Mouse (Mus musculus): ENCODE data around the gene Uba52. TPM values are rescaled to one million over a fixed set of nuclear protein-coding genes. Genes with fewer than 3 reads are reported as not detected.

Gene Uba52
- polyA plus RNA-seq, 1 experiment from 2014 or later, result 920 TPM

- Histone ChIP-seq H3K4me2 (no peak overlapping the region), H3K36me3 (ENCODE audit: poor library complexity, severe bottlenecking) (peaks cover 9% of the 10 kb centered on the region; the same call in 1 of the 2 replicates), H3K4me3 (no peak overlapping the region), H3K27ac (no peak overlapping the region), H3K9me3 (replicated peaks) (no peaks in the 10 kb centered on the region), H3K4me1 (no peaks in the 10 kb centered on the region), H3K27me3 (no peaks in the 10 kb centered on the region), H3K9ac (no peak overlapping the region)
- ATAC-seq, result no peak
- 94% methylated on average over 4 of the region's 4 CpGs for WGBS
These were observed 41.9 kb downstream of the Uba52 start for GRCm38 (mm10) chr8:70468733-70469132.

- Histone ChIP-seq H3K9ac (no peak overlapping the region), H3K27ac (no peak overlapping the region), H3K9me3 (replicated peaks) (no peaks in the 10 kb centered on the region), H3K4me3 (no peak overlapping the region), H3K27me3 (no peaks in the 10 kb centered on the region), H3K4me2 (no peak overlapping the region), H3K4me1 (peaks cover 6% of the 10 kb centered on the region; the same call in 1 of the 2 replicates), H3K36me3 (ENCODE audit: poor library complexity, severe bottlenecking) (peaks cover 9% of the 10 kb centered on the region; the same call in 1 of the 2 replicates)
- no peak for ATAC-seq
- WGBS, result 94% methylated on average over 1 of the region's 1 CpGs
These were observed 42.7 kb downstream of the Uba52 start for GRCm38 (mm10) chr8:70467907-70468306.

- Histone ChIP-seq H3K27me3 (no peaks in the 10 kb centered on the region), H3K27ac (no peak overlapping the region), H3K4me3 (no peak overlapping the region), H3K36me3 (ENCODE audit: poor library complexity, severe bottlenecking) (peaks cover 9% of the 10 kb centered on the region; the same call in 1 of the 2 replicates), H3K4me1 (peaks cover 6% of the 10 kb centered on the region; the same call in 1 of the 2 replicates), H3K4me2 (no peak overlapping the region), H3K9ac (0 out of 2 replicates have a peak overlapping the region, but pooled peaks have one; percentile 8), H3K9me3 (replicated peaks) (no peaks in the 10 kb centered on the region)
- no peak for ATAC-seq
- 84% methylated on average over 5 of the region's 5 CpGs for WGBS
These were observed 43.3 kb downstream of the Uba52 start for GRCm38 (mm10) chr8:70467229-70467725.

- Histone ChIP-seq H3K27me3 (no peaks in the 10 kb centered on the region), H3K36me3 (ENCODE audit: poor library complexity, severe bottlenecking) (peaks cover 9% of the 10 kb centered on the region; the same call in 1 of the 2 replicates), H3K4me3 (no peak overlapping the region), H3K4me2 (no peak overlapping the region), H3K9me3 (replicated peaks) (no peaks in the 10 kb centered on the region), H3K27ac (no peak overlapping the region), H3K9ac (0 out of 2 replicates have a peak overlapping the region, but pooled peaks have one; percentile 8), H3K4me1 (peaks cover 6% of the 10 kb centered on the region; the same call in 1 of the 2 replicates)
- 81% methylated on average over 11 of the region's 11 CpGs for WGBS
- no peak for ATAC-seq
These were observed 43.8 kb downstream of the Uba52 start for GRCm38 (mm10) chr8:70466771-70467170.

- no peaks in the 10 kb centered on the region for H3K9me3 ChIP-seq (replicated peaks)
- ATAC-seq, result no peak
- no peak overlapping the region for H3K4me3 ChIP-seq
- H3K9ac ChIP-seq, result no peak overlapping the region
- no peaks in the 10 kb centered on the region for H3K27me3 ChIP-seq
- peaks cover 6% of the 10 kb centered on the region; the same call in 1 of the 2 replicates for H3K4me1 ChIP-seq
- H3K27ac ChIP-seq, result no peak overlapping the region
- 91% methylated on average over 4 of the region's 4 CpGs for WGBS
- H3K36me3 ChIP-seq (ENCODE audit: poor library complexity, severe bottlenecking), result peaks cover 9% of the 10 kb centered on the region; the same call in 1 of the 2 replicates
- no peak overlapping the region for H3K4me2 ChIP-seq
These were observed 44.3 kb downstream of the Uba52 start for GRCm38 (mm10) chr8:70466305-70466704.

- Histone ChIP-seq H3K4me2 (no peak overlapping the region), H3K4me1 (peaks cover 6% of the 10 kb centered on the region; the same call in 1 of the 2 replicates), H3K9me3 (replicated peaks) (no peaks in the 10 kb centered on the region), H3K27me3 (no peaks in the 10 kb centered on the region), H3K4me3 (no peak overlapping the region), H3K27ac (no peak overlapping the region), H3K36me3 (ENCODE audit: poor library complexity, severe bottlenecking) (peaks cover 7% of the 10 kb centered on the region; the same call in 1 of the 2 replicates), H3K9ac (no peak overlapping the region)
- ATAC-seq, result no peak
- 94% methylated on average over 4 of the region's 4 CpGs for WGBS
These were observed 44.9 kb downstream of the Uba52 start for GRCm38 (mm10) chr8:70465701-70466100.

GRCm38 (mm10) chr8:70464162-70464561 lies 46.4 kb downstream of the Uba52 start:
- Histone ChIP-seq H3K36me3 (ENCODE audit: poor library complexity, severe bottlenecking) (0 out of 2 replicates have a peak, but pooled peaks cover 10% of the 10 kb centered on the region), H3K9me3 (replicated peaks) (no peaks in the 10 kb centered on the region; the same call in 1 of the 2 replicates), H3K4me3 (no peak overlapping the region), H3K9ac (0 out of 2 replicates have a peak overlapping the region, but pooled peaks have one; percentile 6), H3K27ac (no peak overlapping the region), H3K4me1 (peaks cover 6% of the 10 kb centered on the region; the same call in 1 of the 2 replicates), H3K27me3 (no peaks in the 10 kb centered on the region), H3K4me2 (no peak overlapping the region)
- no peak for ATAC-seq
- 91% methylated on average over 6 of the region's 6 CpGs for WGBS

GRCm38 (mm10) chr8:70463306-70463705 lies 47.3 kb downstream of the Uba52 start:
- 63% methylated on average over 4 of the region's 4 CpGs for WGBS

GRCm38 (mm10) chr8:70462516-70462813 lies 48.1 kb downstream of the Uba52 start:
- 89% methylated on average over 8 of the region's 8 CpGs for WGBS
- Histone ChIP-seq H3K9ac (no peak overlapping the region), H3K9me3 (replicated peaks) (no peaks in the 10 kb centered on the region; the same call in 1 of the 2 replicates), H3K4me3 (no peak overlapping the region), H3K27ac (no peak overlapping the region), H3K4me1 (peaks cover 6% of the 10 kb centered on the region; the same call in 1 of the 2 replicates), H3K27me3 (no peaks in the 10 kb centered on the region), H3K4me2 (no peak overlapping the region), H3K36me3 (ENCODE audit: poor library complexity, severe bottlenecking) (0 out of 2 replicates have a peak, but pooled peaks cover 10% of the 10 kb centered on the region)
- no peak for ATAC-seq

More at GRCm38 (mm10) chr8:70463306-70463705, 47.3 kb downstream of the Uba52 start:
- Histone ChIP-seq H3K4me3 (no peak overlapping the region), H3K9me3 (replicated peaks) (no peaks in the 10 kb centered on the region; the same call in 1 of the 2 replicates), H3K27ac (no peak overlapping the region), H3K4me1 (peaks cover 6% of the 10 kb centered on the region; the same call in 1 of the 2 replicates), H3K9ac (0 out of 2 replicates have a peak overlapping the region, but pooled peaks have one; percentile 6), H3K27me3 (no peaks in the 10 kb centered on the region), H3K4me2 (no peak overlapping the region), H3K36me3 (ENCODE audit: poor library complexity, severe bottlenecking) (0 out of 2 replicates have a peak, but pooled peaks cover 10% of the 10 kb centered on the region)
- no peak for ATAC-seq

- H3K9me3 ChIP-seq (replicated peaks), result no peaks in the 10 kb centered on the region; the same call in 1 of the 2 replicates
- H3K27me3 ChIP-seq, result no peaks in the 10 kb centered on the region
- peaks cover 6% of the 10 kb centered on the region; the same call in 1 of the 2 replicates for H3K4me1 ChIP-seq
- 0 out of 2 replicates have a peak, but pooled peaks cover 10% of the 10 kb centered on the region for H3K36me3 ChIP-seq (ENCODE audit: poor library complexity, severe bottlenecking)
- H3K4me3 ChIP-seq, result no peak overlapping the region
- H3K9ac ChIP-seq, result no peak overlapping the region
- WGBS, result 92% methylated on average over 16 of the region's 16 CpGs
- no peak overlapping the region for H3K27ac ChIP-seq
- ATAC-seq, result no peak
- no peak overlapping the region for H3K4me2 ChIP-seq
These were observed 48.7 kb downstream of the Uba52 start for GRCm38 (mm10) chr8:70461765-70462515.

- Histone ChIP-seq H3K9ac (no peak overlapping the region), H3K27ac (no peak overlapping the region), H3K36me3 (ENCODE audit: poor library complexity, severe bottlenecking) (0 out of 2 replicates have a peak, but pooled peaks cover 6% of the 10 kb centered on the region), H3K4me3 (no peak overlapping the region), H3K4me1 (peaks cover 6% of the 10 kb centered on the region; the same call in 1 of the 2 replicates), H3K4me2 (no peak overlapping the region), H3K27me3 (no peaks in the 10 kb centered on the region), H3K9me3 (replicated peaks) (no peaks in the 10 kb centered on the region; the same call in 1 of the 2 replicates)
- WGBS, result 84% methylated on average over 9 of the region's 9 CpGs
- ATAC-seq, result no peak
These were observed 50.0 kb downstream of the Uba52 start for GRCm38 (mm10) chr8:70460606-70461005.

GRCm38 (mm10) chr8:70460199-70460598 lies 50.4 kb downstream of the Uba52 start:
- Histone ChIP-seq H3K27ac (no peak overlapping the region), H3K4me1 (peaks cover 6% of the 10 kb centered on the region; the same call in 1 of the 2 replicates), H3K36me3 (ENCODE audit: poor library complexity, severe bottlenecking) (0 out of 2 replicates have a peak, but pooled peaks cover 6% of the 10 kb centered on the region), H3K9me3 (replicated peaks) (no peaks in the 10 kb centered on the region; the same call in 1 of the 2 replicates), H3K4me3 (no peak overlapping the region), H3K9ac (no peak overlapping the region), H3K4me2 (no peak overlapping the region), H3K27me3 (no peaks in the 10 kb centered on the region)
- WGBS, result 87% methylated on average over 5 of the region's 5 CpGs
- no peak for ATAC-seq

Data from forebrain, embryonic 13.5 days (tissue).